Mouse (Mus musculus) heart, embryonic 11.5 days (tissue): ENCODE data around the gene Smarcb1. TPM values are rescaled to one million over a fixed set of nuclear protein-coding genes. Genes with fewer than 3 reads are reported as not detected.

Experiments used
- ATAC-seq: fragments of 200-750 bp; cut with Nextera tagmentation; replicated peaks from 2 replicates; pipeline ENCODE4 v1.8.0; 2017; ENCODE audit warnings: moderate library complexity; ENCODE audit not compliant: insufficient number of reproducible peaks, low FRiP score, low TSS enrichment
- H3K27ac ChIP-seq: fragments of 300-500 bp; sonication (generic); 2 replicates; pipeline ENCODE4 v1.5.1; 2014; ENCODE audit warnings: mild to moderate bottlenecking, low read depth, low read length
- H3K27me3 ChIP-seq: fragments of 300-500 bp; sonication (generic); 2 replicates; pipeline ENCODE4 v1.6.1; 2014; ENCODE audit warnings: mild to moderate bottlenecking, low read length, mixed read lengths; ENCODE audit not compliant: control insufficient read depth, insufficient read depth
- H3K36me3 ChIP-seq: fragments of 300-500 bp; sonication (generic); 2 replicates; pipeline ENCODE4 v1.6.1; 2014; ENCODE audit warnings: mild to moderate bottlenecking, low read length, moderate library complexity, mixed read lengths; ENCODE audit not compliant: control insufficient read depth, insufficient read depth
- H3K4me1 ChIP-seq: fragments of 300-500 bp; sonication (generic); 2 replicates; pipeline ENCODE4 v1.6.1; 2014; ENCODE audit warnings: low read length; ENCODE audit not compliant: control insufficient read depth, insufficient read depth
- H3K4me2 ChIP-seq: fragments of 300-500 bp; sonication (generic); 2 replicates; pipeline ENCODE4 v1.6.1; 2014; ENCODE audit warnings: mild to moderate bottlenecking, moderate library complexity
- H3K4me3 ChIP-seq: fragments of 300-500 bp; sonication (generic); 2 replicates; pipeline ENCODE4 v1.5.1; 2014; ENCODE audit warnings: low read depth, low read length
- H3K9ac ChIP-seq: fragments of 300-500 bp; sonication (generic); 2 replicates; pipeline ENCODE4 v1.6.1; 2014; ENCODE audit warnings: mild to moderate bottlenecking, low read depth, low read length, moderate library complexity
- H3K9me3 ChIP-seq: fragments of 300-500 bp; sonication (generic); replicated peaks from 2 replicates; pipeline ENCODE4 v1.6.1; 2016; ENCODE audit warnings: low read length; ENCODE audit not compliant: control insufficient read depth
- WGBS: fragments of 180-500 bp; shearing (Covaris S2); extraction: QIAGEN DNeasy Blood & Tissue Kit; methylation state at CpG from one replicate; pipeline ENCODE4 v1.1.7; 2014; ENCODE audit not compliant: insufficient replicate concordance; 5-methylcytosine and 5-hydroxymethylcytosine counted together
- polyA plus RNA-seq: library from polyadenylated mRNA; unstranded; fragments of >200 nt; fragmentation: Nextera tagmentation; extraction: Ambion mirVana; gene quantifications from 2 replicates; pipeline ENCODE4 v1.2.1, GENCODE M21; 2014

Smarcb1 gene
- polyA plus RNA-seq, 1 experiment from 2014 or later: 139 TPM

DNA sequence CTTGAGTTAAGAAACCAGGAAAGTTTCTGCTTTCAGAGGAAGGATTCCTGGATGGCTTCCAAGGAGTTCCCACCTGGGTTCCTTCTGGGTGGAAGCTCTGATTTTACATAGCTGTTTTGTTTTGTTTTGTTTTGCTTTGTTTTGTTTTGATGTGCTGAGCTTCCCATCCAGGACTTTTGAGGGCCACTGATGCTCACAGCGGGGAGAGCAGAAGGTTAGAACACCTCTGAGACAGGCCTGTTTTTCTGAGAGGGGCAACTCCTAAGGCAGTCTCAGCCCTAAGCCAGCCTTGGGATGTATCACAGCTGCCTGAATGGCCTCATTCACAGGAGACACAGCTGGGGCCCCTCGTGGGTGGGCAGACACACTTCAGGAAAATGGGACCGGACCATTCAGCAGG is 69.7 kb downstream of the Smarcb1 start:
- 47% methylated on average over 3 of the region's 3 CpGs for WGBS

DNA sequence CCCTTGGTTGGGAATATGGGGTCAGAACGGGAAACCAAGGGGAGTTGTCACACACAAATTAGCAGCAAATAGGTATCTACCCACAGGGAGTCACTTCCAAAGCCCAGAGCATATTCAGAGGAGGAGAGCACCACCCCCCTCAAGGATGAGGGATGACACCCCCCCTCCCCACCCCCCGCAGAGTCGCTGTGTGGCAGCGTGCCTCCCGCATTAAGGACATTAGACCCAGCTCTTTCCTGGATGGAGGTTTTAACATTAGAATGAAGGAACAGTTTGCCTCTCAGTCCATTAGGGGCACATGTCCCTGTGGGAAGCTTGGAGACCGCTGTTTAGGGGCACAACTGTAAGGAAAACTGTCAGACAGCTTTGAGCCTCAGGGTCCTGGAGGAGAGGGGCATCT is 70.3 kb downstream of the Smarcb1 start:
- no peaks in the 10 kb centered on the region for H3K4me1 ChIP-seq
- ATAC-seq: no peak
- no peaks in the 10 kb centered on the region for H3K36me3 ChIP-seq
- H3K9me3 ChIP-seq: no peaks in the 10 kb centered on the region
- WGBS: 4% methylated on average over 6 of the region's 6 CpGs
- H3K4me3 ChIP-seq: no peak overlapping the region
- H3K4me2 ChIP-seq: no peak overlapping the region
- H3K27ac ChIP-seq: no peak overlapping the region
- no peak overlapping the region for H3K9ac ChIP-seq
- no peaks in the 10 kb centered on the region for H3K27me3 ChIP-seq

More for the DNA sequence above, 69.7 kb downstream of the Smarcb1 start:
- Histone ChIP-seq H3K4me3 (no peak overlapping the region), H3K9me3 (no peaks in the 10 kb centered on the region), H3K36me3 (no peaks in the 10 kb centered on the region), H3K27ac (no peak overlapping the region), H3K4me2 (no peak overlapping the region), H3K9ac (no peak overlapping the region), H3K27me3 (no peaks in the 10 kb centered on the region), H3K4me1 (no peaks in the 10 kb centered on the region)
- ATAC-seq: no peak

DNA sequence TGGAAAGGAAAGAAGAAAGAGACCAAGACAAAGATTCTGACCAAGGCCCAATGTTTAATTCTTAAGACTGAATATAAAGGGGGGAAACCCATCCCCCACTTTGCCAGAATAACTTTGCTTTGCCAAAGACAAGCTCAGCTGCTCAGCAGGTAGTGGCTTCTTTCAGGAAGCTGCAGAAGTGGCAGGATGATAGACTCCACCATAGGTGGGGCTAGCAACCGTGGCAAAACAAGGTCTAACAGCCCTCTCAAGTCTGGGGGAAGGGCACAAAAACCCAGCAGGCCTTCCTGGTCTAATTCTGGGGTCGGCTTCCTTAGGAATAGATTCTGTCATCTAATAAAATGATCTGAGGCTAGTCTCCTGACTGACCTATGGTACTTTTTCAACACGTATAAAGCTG is 73.0 kb downstream of the Smarcb1 start:
- no peak overlapping the region for H3K4me2 ChIP-seq
- no peak overlapping the region for H3K4me3 ChIP-seq
- no peaks in the 10 kb centered on the region for H3K4me1 ChIP-seq
- no peaks in the 10 kb centered on the region for H3K27me3 ChIP-seq
- H3K9me3 ChIP-seq: no peaks in the 10 kb centered on the region
- no peaks in the 10 kb centered on the region for H3K36me3 ChIP-seq
- 23% methylated on average over 3 of the region's 3 CpGs for WGBS
- no peak for ATAC-seq
- no peak overlapping the region for H3K9ac ChIP-seq
- H3K27ac ChIP-seq: no peak overlapping the region

Other genes with a start within 250 kb of the Smarcb1 start
- gene Cabin1, start 157.3 kb downstream of the Smarcb1 start, polyA plus RNA-seq: 18.5 and 28.6 TPM in 2 replicates
- gene Ddt, start 148.2 kb downstream of the Smarcb1 start, polyA plus RNA-seq: 41.1 and 44.4 TPM in 2 replicates
- not detected in 2 replicates for gene Gm20441, start 140.7 kb downstream of the Smarcb1 start, polyA plus RNA-seq
- gene Gstt3, start 140.2 kb downstream of the Smarcb1 start, polyA plus RNA-seq: 3.0 and 3.4 TPM in 2 replicates
- gene Gstt1, start 123.0 kb downstream of the Smarcb1 start, polyA plus RNA-seq: 4.3 and 5.1 TPM in 2 replicates
- not detected in 2 replicates for gene Gstt4, start 99.1 kb downstream of the Smarcb1 start, polyA plus RNA-seq
- gene Gstt2, start 84.2 kb downstream of the Smarcb1 start, polyA plus RNA-seq: 8.7 and 8.8 TPM in 2 replicates
- gene Mif, start 61.4 kb downstream of the Smarcb1 start, polyA plus RNA-seq: 2,705 and 2,898 TPM in 2 replicates
- gene Derl3, start 28.2 kb downstream of the Smarcb1 start, polyA plus RNA-seq: 2.4 and 3.4 TPM in 2 replicates
- 414 and 441 TPM in 2 replicates for gene Chchd10, start 11.5 kb upstream of the Smarcb1 start, polyA plus RNA-seq
- gene Mmp11, start 14.9 kb upstream of the Smarcb1 start, polyA plus RNA-seq: 17.5 and 26.0 TPM in 2 replicates
- 2.3 and 2.8 TPM in 2 replicates for gene Gm867, start 19.1 kb upstream of the Smarcb1 start, polyA plus RNA-seq
- 0.89 and 0.92 TPM in 2 replicates for gene Vpreb3, start 21.4 kb upstream of the Smarcb1 start, polyA plus RNA-seq
- 0.18 TPM in 1 of 2 replicates, not detected in the other for gene Gm5134, start 32.9 kb upstream of the Smarcb1 start, polyA plus RNA-seq
- 22.0 and 23.6 TPM in 2 replicates for gene Zfp280b, start 111.0 kb upstream of the Smarcb1 start, polyA plus RNA-seq
- gene Slc5a4b, start 189.3 kb upstream of the Smarcb1 start, polyA plus RNA-seq: not detected in 2 replicates
- gene Slc5a4a, start 225.8 kb upstream of the Smarcb1 start, polyA plus RNA-seq: not detected in 2 replicates